Mouse (Mus musculus) brain, embryonic 14.5 days (tissue): Measurements from ENCODE around the gene Rwdd3.

ENCODE experiments used
- CTCF ChIP-seq: fragments of 200-500 bp; IDR thresholded peaks from 2 replicates; pipeline ENCODE4 v1.5.1; 2012; ENCODE audit warnings: inconsistent platforms, mild to moderate bottlenecking, moderate library complexity, borderline replicate concordance; ENCODE audit not compliant: insufficient read depth, insufficient read length; ENCODE audit errors: extremely low read depth
- POLR2A ChIP-seq: fragments of 200-500 bp; IDR thresholded peaks from 2 replicates; pipeline ENCODE4 v1.6.1; 2012; ENCODE audit warnings: mild to moderate bottlenecking, inconsistent platforms, borderline replicate concordance; ENCODE audit not compliant: poor library complexity, insufficient read depth, insufficient read length, severe bottlenecking; ENCODE audit errors: extremely low read depth

- no peak for TF ChIP-seq CTCF
- TF ChIP-seq POLR2A: no peak
Measured at GRCm38 (mm10) chr3:121116590-121116989, 54.9 kb downstream of the Rwdd3 start.
